Mouse (Mus musculus): ENCODE data around the gene Crtam. TPM values are rescaled to one million over a fixed set of nuclear protein-coding genes. Genes with fewer than 3 reads are reported as not detected.
A peak's percentile ranks its signal among the peaks of the same experiment; 100 is the strongest.

The Crtam gene
- polyA plus RNA-seq, 1 experiment from 2014 or later = not detected

DNA sequence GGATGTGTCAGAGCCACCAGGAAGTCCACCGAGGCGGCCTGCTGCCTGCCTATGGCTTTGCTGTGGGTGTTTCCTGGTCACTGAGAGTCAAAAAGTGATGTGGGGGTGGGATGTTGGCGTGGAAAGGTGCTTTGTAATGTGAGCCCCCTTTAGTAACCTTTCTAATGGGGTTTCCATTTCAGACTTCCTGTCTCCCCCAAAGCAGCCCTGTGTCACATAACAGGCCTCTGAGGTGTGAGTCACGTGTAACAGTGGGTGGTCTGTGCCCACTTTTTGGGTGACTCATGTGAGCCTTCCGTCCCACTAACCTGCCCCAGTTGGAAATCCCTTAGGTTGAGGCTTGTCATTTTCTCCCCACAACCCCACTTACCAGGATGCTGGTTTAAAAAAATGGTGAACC is 10.4 kb downstream of the Crtam start:
- no peaks in the 10 kb centered on the region for H3K27me3 ChIP-seq
- 85% methylated on average over 5 of the region's 5 CpGs for WGBS
- ATAC-seq (ENCODE audit: low FRiP score, low read depth) = no peak
- peaks cover 4% of the 10 kb centered on the region; the same call in 1 of the 2 replicates for H3K4me1 ChIP-seq
- no peak overlapping the region for H3K4me2 ChIP-seq (replicated peaks)
- H3K36me3 ChIP-seq = no peaks in the 10 kb centered on the region
- H3K4me3 ChIP-seq = no peak overlapping the region
- no peak overlapping the region for H3K27ac ChIP-seq (replicated peaks)
- H3K9ac ChIP-seq (replicated peaks) = no peak overlapping the region
- H3K9me3 ChIP-seq = no peaks in the 10 kb centered on the region

DNA sequence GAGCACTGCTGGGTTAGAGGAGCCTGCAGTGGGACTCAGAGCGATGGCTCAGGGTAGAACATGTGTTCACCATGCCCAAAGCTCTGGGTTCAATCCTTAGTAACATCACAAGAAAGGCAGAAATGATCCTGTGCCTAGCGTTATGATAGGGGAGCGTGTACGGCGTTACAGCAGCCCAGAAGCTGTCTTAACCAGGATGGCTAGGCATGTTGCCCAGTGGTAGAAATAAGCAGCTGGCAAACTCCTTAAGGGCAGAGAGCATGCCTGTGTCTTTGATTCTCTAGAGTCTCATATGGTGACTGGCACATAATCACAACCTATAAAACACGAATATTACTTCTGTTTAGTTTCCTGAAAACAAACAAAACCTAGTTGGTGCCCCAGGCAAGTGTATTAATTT is 12.9 kb downstream of the Crtam start:
- Histone ChIP-seq H3K9me3 (no peaks in the 10 kb centered on the region), H3K4me2 (replicated peaks) (no peak overlapping the region), H3K9ac (replicated peaks) (no peak overlapping the region), H3K4me1 (peaks cover 4% of the 10 kb centered on the region; the same call in 1 of the 2 replicates), H3K27ac (replicated peaks) (no peak overlapping the region), H3K27me3 (peaks cover 4% of the 10 kb centered on the region; the same call in 1 of the 2 replicates), H3K4me3 (no peak overlapping the region), H3K36me3 (no peaks in the 10 kb centered on the region)
- ATAC-seq (ENCODE audit: low FRiP score, low read depth) = no peak
- 92% methylated on average over 6 of the region's 6 CpGs for WGBS

DNA sequence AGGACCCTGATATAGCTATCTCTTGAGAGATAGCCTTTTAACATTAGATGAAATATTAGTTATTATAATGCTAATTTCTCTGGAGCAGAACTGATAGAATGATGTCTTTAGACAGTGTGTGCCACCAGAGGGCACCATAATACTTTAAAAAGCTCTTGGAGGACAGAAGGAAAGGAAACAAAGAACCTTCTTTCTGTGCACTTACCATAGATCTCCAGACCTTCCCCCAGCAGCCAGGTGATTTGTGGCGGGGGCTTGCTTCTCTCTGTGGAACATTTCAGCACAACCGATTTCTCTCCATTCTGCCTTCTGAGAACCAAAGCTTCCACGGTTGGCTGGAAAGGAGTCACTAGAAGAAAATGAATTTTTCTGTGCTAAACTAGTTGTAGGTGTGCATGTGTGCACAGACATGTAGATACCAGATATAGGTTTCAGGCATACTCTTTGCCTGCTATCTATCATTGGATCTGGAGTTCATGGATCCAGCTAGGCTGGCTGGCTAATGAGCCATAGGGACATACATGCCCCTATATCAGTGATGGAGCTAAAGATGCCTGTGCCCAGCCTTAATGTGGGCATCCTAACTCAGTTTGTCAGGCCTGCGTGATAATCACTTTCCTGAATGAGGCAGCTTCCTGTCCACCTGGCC is 14.4 kb downstream of the Crtam start:
- ATAC-seq (ENCODE audit: low FRiP score, low read depth) = 0 out of 2 replicates have a peak, but pooled peaks have one; percentile 70
- H3K9me3 ChIP-seq = no peaks in the 10 kb centered on the region
- H3K36me3 ChIP-seq = no peaks in the 10 kb centered on the region
- H3K4me3 ChIP-seq = no peak overlapping the region
- peaks cover 4% of the 10 kb centered on the region; the same call in 1 of the 2 replicates for H3K27me3 ChIP-seq
- no peak overlapping the region for H3K4me2 ChIP-seq (replicated peaks)
- WGBS = 41% methylated on average over 4 of the region's 4 CpGs
- peaks cover 4% of the 10 kb centered on the region; the same call in 1 of the 2 replicates for H3K4me1 ChIP-seq
- H3K27ac ChIP-seq (replicated peaks) = 0 out of 2 replicates have a peak overlapping the region, but pooled peaks have one; percentile 39
- no peak overlapping the region for H3K9ac ChIP-seq (replicated peaks)

DNA sequence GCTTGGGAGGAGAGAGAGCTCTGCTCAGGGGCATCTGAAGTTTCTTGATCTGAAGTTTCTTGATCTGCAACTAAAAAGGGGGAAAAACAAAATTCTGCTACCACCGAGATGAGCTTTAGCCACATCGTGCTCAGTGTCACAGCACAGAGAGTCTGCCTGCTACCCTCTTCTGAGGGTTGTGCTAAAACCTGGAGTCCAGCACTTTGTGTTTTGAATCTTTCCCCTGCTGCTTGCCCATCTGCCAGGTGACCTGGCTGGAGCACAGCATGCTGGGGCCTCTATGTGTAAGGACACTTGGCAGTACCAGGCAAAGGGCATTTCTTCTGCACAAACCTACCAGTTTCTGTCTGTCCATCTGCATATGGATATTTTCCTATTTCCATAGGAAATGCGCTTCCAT is 20.1 kb downstream of the Crtam start:
- Histone ChIP-seq H3K4me3 (no peak overlapping the region), H3K36me3 (no peaks in the 10 kb centered on the region), H3K9ac (replicated peaks) (no peak overlapping the region), H3K27me3 (peaks cover 7% of the 10 kb centered on the region; the same call in 1 of the 2 replicates), H3K27ac (replicated peaks) (no peak overlapping the region), H3K4me2 (replicated peaks) (no peak overlapping the region), H3K4me1 (no peaks in the 10 kb centered on the region), H3K9me3 (no peaks in the 10 kb centered on the region)
- 69% methylated on average over 3 of the region's 3 CpGs for WGBS
- no peak for ATAC-seq (ENCODE audit: low FRiP score, low read depth)

DNA sequence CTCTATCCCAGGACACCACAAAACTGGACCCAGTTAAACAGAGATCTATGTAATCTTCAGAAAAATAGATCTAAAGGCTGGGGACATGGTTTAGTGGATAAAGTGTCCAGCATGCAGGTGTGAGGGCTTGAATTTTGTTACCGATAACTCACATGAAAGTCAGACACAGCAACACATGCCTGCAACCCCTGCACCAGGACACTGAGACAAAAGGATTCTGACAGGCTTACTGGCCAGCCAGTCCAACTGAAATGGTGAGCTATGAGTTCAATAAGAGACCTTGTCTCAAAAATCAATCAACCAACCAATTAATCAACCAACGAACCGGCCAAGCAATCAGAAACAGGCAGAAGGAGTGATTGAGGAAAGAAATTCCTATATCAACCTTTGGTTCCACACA is 20.7 kb downstream of the Crtam start:
- Histone ChIP-seq H3K27me3 (peaks cover 7% of the 10 kb centered on the region; the same call in 1 of the 2 replicates), H3K4me3 (no peak overlapping the region), H3K4me2 (replicated peaks) (no peak overlapping the region), H3K4me1 (no peaks in the 10 kb centered on the region), H3K9ac (replicated peaks) (no peak overlapping the region), H3K36me3 (no peaks in the 10 kb centered on the region), H3K9me3 (no peaks in the 10 kb centered on the region), H3K27ac (replicated peaks) (no peak overlapping the region)
- WGBS = 90% methylated on average over 3 of the region's 3 CpGs
- ATAC-seq (ENCODE audit: low FRiP score, low read depth) = no peak

DNA sequence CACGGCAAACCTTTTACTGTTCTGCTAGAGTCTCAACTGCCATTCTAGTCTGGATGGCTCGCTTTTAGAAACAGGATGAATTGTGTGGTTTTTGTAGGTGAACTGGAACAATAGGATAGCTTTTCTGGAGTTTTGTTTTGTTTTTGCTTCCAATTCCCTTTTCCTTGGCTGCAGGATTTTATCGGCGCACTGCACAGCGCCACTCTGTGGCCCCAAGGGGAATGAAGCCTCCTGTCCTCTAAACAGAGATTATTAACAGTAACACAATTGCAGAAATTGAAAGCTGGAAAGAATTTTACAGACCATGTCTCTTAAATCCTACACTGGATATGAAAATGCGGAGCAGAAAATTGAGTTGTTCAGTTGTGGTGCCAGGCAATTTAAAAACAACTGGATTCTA is 21.9 kb downstream of the Crtam start:
- Histone ChIP-seq H3K27ac (replicated peaks) (no peak overlapping the region), H3K36me3 (no peaks in the 10 kb centered on the region), H3K4me2 (replicated peaks) (no peak overlapping the region), H3K9me3 (no peaks in the 10 kb centered on the region), H3K9ac (replicated peaks) (no peak overlapping the region), H3K4me3 (no peak overlapping the region), H3K27me3 (peaks cover 4% of the 10 kb centered on the region; the same call in 1 of the 2 replicates), H3K4me1 (no peaks in the 10 kb centered on the region)
- ATAC-seq (ENCODE audit: low FRiP score, low read depth) = no peak
- WGBS = 31% methylated on average over 6 of the region's 6 CpGs

DNA sequence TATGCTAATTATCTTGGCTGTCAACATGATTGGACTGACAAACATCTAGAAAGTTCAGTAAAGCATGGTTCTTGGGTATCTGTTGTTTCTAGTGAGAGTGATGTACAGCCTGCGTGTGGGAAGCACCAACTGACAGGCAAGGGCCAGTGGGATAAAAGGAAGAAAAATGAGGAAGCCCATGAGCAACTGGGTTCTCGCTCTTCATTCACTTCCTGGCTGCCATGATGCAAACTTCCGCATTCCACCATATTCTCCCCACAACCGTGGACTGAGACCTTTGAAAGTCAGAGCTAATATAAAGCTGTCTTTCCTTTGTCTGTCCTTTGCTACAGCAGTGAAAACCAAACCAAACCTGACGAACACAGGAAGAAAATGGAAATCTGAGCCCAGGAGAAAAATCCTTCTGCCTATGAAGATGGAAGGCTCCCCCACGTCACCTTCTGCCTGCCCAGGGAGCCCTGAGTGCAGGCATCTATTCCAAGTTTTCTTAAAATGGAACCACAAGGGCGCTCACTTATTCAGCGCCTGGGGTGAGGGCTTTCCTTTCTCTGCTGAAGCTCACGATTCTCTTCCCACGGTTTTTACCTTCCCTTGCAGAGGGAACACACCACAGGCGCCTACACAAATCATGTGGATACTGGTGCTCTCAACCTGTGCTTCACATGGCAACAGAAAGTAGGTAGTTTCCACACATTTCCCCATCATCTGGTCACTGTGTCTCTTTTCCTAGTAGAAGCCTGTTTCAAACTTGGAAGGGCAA is 30.2 kb downstream of the Crtam start:
- 81% methylated on average over 11 of the region's 11 CpGs for WGBS
- no peak overlapping the region for H3K27ac ChIP-seq (replicated peaks)
- H3K9ac ChIP-seq (replicated peaks) = no peak overlapping the region
- no peaks in the 10 kb centered on the region for H3K36me3 ChIP-seq
- H3K4me3 ChIP-seq = no peak overlapping the region
- ATAC-seq (ENCODE audit: low FRiP score, low read depth) = no peak
- no peaks in the 10 kb centered on the region for H3K4me1 ChIP-seq
- no peaks in the 10 kb centered on the region for H3K9me3 ChIP-seq
- no peak overlapping the region for H3K4me2 ChIP-seq (replicated peaks)
- peaks cover 6% of the 10 kb centered on the region; the same call in 1 of the 2 replicates for H3K27me3 ChIP-seq

DNA sequence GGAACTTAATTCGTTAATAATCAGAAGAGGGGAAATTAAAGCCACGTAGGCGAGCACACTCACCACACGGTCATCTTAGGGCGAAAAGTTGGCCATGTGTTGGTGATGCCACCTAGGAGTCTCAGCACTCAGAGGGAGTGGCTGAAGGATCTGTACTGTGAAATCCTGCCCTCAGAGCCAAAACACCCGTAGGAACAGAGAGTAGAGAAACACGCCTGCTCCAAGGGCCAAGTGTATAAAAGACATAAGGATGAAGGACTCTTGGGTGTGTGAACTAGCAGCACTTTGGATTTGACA is 40.1 kb downstream of the Crtam start:
- peak overlapping the region; percentile 72 for H3K9ac ChIP-seq (replicated peaks)
- H3K4me2 ChIP-seq (replicated peaks) = peak overlapping the region; percentile 96
- WGBS = 11% methylated on average over 7 of the region's 7 CpGs
- H3K27me3 ChIP-seq = peaks cover 46% of the 10 kb centered on the region
- ATAC-seq (ENCODE audit: low FRiP score, low read depth) = no peak
- peaks cover 12% of the 10 kb centered on the region for H3K4me1 ChIP-seq
- H3K4me3 ChIP-seq = peak overlapping the region; percentile 60
- H3K36me3 ChIP-seq = no peaks in the 10 kb centered on the region
- H3K27ac ChIP-seq (replicated peaks) = 0 out of 2 replicates have a peak overlapping the region, but pooled peaks have one; percentile 36
- no peaks in the 10 kb centered on the region for H3K9me3 ChIP-seq

DNA sequence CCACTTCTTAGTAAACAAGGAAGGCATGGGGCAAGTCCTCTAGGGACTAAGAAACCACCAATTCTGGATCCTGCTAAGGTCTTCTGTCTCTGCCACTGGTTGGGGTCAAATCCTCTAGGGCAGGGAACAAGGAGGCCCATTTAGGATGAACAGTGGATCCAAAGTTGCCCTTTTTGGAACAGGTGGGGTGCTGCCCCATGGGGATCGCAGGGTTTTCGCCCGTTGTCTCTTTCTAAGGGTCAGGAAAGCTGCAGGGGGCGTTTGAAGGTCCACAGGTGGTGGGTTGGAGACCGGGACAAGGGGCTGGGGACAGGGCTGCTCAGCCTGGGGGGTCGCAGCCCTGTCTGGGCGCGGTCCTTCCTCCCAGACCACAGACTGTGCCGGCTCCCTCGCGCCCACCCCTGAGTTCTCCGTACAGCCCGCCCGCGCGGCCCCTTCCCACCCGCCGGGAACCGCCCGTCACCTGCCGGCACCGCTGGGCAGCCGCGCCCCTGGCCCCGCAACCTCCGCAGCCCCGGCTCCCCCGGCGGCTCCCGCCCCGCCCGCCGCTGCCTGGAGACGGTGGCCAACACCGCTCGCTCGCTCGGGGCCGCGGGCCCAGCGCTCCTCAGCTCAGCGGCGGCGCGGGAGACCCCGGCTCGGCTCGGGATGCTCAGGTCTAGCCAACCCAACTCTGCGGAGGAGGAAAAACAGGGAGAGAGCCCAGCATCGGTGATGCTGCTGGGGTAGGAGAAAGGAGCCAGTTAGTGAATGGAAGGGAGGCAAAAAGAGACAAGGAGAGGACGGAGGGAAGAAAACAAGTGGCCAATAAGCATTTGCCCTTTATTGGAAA is 40.6 kb downstream of the Crtam start, which contains the start of gene Jhy:
TSS of gene Jhy (minus strand) at position 533 of the 832 bp plus-strand sequence.
- H3K4me3 ChIP-seq = peak within 1 kb of the TSS; percentile 60
- peak within 1 kb of the TSS; percentile 96 for H3K4me2 ChIP-seq (replicated peaks)
- peak within 1 kb of the TSS; percentile 72 for H3K9ac ChIP-seq (replicated peaks)
- no peaks in the 10 kb centered on the region for H3K36me3 ChIP-seq
- peak; percentile 80 for ATAC-seq (ENCODE audit: low FRiP score, low read depth)
- H3K4me1 ChIP-seq = peaks cover 12% of the 10 kb centered on the region
- H3K27ac ChIP-seq (replicated peaks) = peak within 1 kb of the TSS; percentile 36; the same call in 1 of the 2 replicates
- H3K27me3 ChIP-seq = peaks cover 46% of the 10 kb centered on the region
- WGBS = under 1% methylated on average over 38 of the region's 51 CpGs
- H3K9me3 ChIP-seq = no peaks in the 10 kb centered on the region

DNA sequence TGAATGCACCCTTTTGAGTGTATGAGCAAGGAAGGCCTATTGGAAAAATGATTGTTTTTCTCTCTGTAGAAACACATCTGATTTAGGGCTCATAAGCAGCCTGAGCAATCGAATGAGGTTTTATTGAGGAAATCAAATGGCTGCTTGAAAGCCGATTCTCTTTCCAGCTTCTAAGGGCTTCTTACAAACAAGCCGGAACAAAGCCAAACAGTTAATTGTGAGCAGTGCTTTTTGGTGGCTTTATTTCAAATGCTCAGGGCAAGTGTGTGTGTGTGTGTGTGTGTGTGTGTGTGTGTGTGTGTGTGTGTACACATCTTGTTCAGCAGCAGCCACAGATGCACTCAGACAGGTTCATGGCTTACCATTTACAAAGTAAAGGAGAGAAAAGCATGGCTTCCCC is 43.0 kb downstream of the Crtam start:
- no peak overlapping the region for H3K4me2 ChIP-seq (replicated peaks)
- 71% methylated on average over 3 of the region's 3 CpGs for WGBS
- peaks cover 12% of the 10 kb centered on the region for H3K4me1 ChIP-seq
- H3K36me3 ChIP-seq = no peaks in the 10 kb centered on the region
- peak overlapping the region; percentile 35; the same call in 1 of the 2 replicates for H3K27ac ChIP-seq (replicated peaks)
- ATAC-seq (ENCODE audit: low FRiP score, low read depth) = no peak
- no peak overlapping the region for H3K9ac ChIP-seq (replicated peaks)
- H3K27me3 ChIP-seq = peaks cover 42% of the 10 kb centered on the region
- no peak overlapping the region for H3K4me3 ChIP-seq
- H3K9me3 ChIP-seq = no peaks in the 10 kb centered on the region

DNA sequence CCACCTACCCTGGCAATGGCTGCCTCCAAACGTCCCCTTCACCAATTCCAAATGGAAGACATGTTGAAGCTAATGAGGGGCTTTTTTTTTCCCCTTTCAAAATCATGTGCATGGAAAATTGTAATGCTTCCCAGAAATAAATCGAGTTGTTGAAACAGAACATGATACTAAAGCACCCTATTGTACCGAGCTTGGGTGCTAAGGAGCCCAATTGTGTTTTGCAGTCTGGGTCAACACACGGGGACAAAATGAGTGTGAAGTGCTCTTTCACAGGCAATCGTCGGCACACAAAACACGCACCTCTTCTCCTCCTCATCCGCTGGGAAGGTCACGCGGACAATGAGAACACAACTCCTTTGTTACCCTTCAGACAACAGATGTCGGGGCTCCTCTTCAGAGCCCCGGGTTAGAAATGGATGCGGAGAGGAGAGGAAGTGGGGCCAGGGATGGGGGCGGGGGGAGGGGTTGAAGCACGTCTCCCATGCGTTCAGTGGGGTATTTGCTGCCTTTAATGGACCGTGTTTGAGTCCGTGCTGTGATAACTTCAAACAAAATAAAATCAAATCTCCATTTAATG is 55.3 kb downstream of the Crtam start:
- 30% methylated on average over 18 of the region's 18 CpGs for WGBS
- H3K9ac ChIP-seq (replicated peaks) = no peak overlapping the region
- no peaks in the 10 kb centered on the region for H3K36me3 ChIP-seq

More for the DNA sequence above, 55.3 kb downstream of the Crtam start:
- Histone ChIP-seq H3K27me3 (peaks cover 31% of the 10 kb centered on the region), H3K9me3 (no peaks in the 10 kb centered on the region), H3K4me3 (0 out of 2 replicates have a peak overlapping the region, but pooled peaks have one; percentile 15), H3K4me1 (peaks cover 6% of the 10 kb centered on the region; the same call in 1 of the 2 replicates), H3K4me2 (replicated peaks) (peak overlapping the region; percentile 38), H3K27ac (replicated peaks) (no peak overlapping the region; the same call in 1 of the 2 replicates)
- peak; percentile 62; the same call in 1 of the 2 replicates for ATAC-seq (ENCODE audit: low FRiP score, low read depth)

Data from midbrain, embryonic 12.5 days (tissue).